Mouse (Mus musculus): ENCODE measurements around the gene Thoc7. TPM values are rescaled to one million over a fixed set of nuclear protein-coding genes. Genes with fewer than 3 reads are reported as not detected.

The Thoc7 gene
- total and polyA plus RNA-seq, 2 experiments, result 16.5 to 53.3 TPM

DNA sequence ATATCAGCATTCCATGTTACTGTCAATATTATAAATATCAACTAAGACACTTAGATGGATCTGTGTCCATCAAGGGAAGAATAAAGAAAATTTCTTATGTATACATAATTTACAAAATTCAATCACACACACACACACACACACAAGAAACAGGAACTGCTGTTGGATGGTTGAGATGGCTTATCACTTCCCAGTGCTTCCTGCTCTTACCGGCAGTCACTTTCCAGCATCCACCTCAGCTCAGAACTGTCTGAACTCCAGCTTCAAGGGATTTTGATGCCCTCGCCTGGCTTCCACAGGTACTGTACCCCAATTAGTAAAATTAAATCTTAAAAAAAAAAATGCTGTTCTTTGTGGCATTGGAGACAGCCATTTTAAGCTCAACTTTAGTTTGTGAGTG, 26.7 kb upstream of the Thoc7 start:
- no peaks in the 10 kb centered on the region for H3K4me1 ChIP-seq (ENCODE audit: control insufficient read depth, insufficient read depth, low read length)
- no peak overlapping the region for H3K27ac ChIP-seq (replicated peaks; ENCODE audit: insufficient read depth, low read depth, low read length)
- 68% methylated on average over 2 of the region's 2 CpGs for WGBS
- no peaks in the 10 kb centered on the region for H3K27me3 ChIP-seq (ENCODE audit: control insufficient read depth, insufficient read depth, low read length)
- H3K4me3 ChIP-seq (ENCODE audit: insufficient read depth, low read depth, low read length), result no peak overlapping the region
- DNase-seq (ENCODE audit: extremely low read depth, low read depth, low spot score), result no peak
- no peaks in the 10 kb centered on the region for H3K79me2 ChIP-seq (ENCODE audit: control insufficient read depth, insufficient read depth, low read length)
- H3K9ac ChIP-seq (ENCODE audit: low read depth, low read length), result no peak overlapping the region
- H3K36me3 ChIP-seq (ENCODE audit: control insufficient read depth, insufficient read depth, low read length), result no peaks in the 10 kb centered on the region
- TF ChIP-seq CTCF (IDR thresholded peaks at IDR 0.05; ENCODE audit: low read depth, low read length), result no peak
- no peak for TF ChIP-seq POLR2A (IDR thresholded peaks at IDR 0.05; ENCODE audit: extremely low read depth, insufficient read depth, low read length)

GRCm38 (mm10) chr14:13982174-13982573, 20.5 kb upstream of the Thoc7 start:
- Histone ChIP-seq H3K4me3 (ENCODE audit: insufficient read depth, low read depth, low read length) (no peak overlapping the region), H3K27ac (replicated peaks; ENCODE audit: insufficient read depth, low read depth, low read length) (no peak overlapping the region), H3K9ac (ENCODE audit: low read depth, low read length) (no peak overlapping the region), H3K4me1 (ENCODE audit: control insufficient read depth, insufficient read depth, low read length) (peaks cover 3% of the 10 kb centered on the region), H3K79me2 (ENCODE audit: control insufficient read depth, insufficient read depth, low read length) (no peaks in the 10 kb centered on the region; the same call in 1 of the 2 replicates), H3K36me3 (ENCODE audit: control insufficient read depth, insufficient read depth, low read length) (no peaks in the 10 kb centered on the region), H3K27me3 (ENCODE audit: control insufficient read depth, insufficient read depth, low read length) (no peaks in the 10 kb centered on the region)
- DNase-seq (ENCODE audit: extremely low read depth, low read depth, low spot score), result no peak
- 88% methylated on average over 2 of the region's 2 CpGs for WGBS
- TF ChIP-seq CTCF (IDR thresholded peaks at IDR 0.05; ENCODE audit: low read depth, low read length), result 0 out of 2 replicates have a peak, but pooled peaks have one; percentile 14
- no peak for TF ChIP-seq POLR2A (IDR thresholded peaks at IDR 0.05; ENCODE audit: extremely low read depth, insufficient read depth, low read length)

- H3K27me3 ChIP-seq (ENCODE audit: control insufficient read depth, insufficient read depth, low read length), result no peaks in the 10 kb centered on the region
- no peak for TF ChIP-seq CTCF (IDR thresholded peaks at IDR 0.05; ENCODE audit: low read depth, low read length)
- no peak for TF ChIP-seq POLR2A (IDR thresholded peaks at IDR 0.05; ENCODE audit: extremely low read depth, insufficient read depth, low read length)
- peak; percentile 15 for DNase-seq (ENCODE audit: extremely low read depth, low read depth, low spot score)
- H3K9ac ChIP-seq (ENCODE audit: low read depth, low read length), result no peak overlapping the region
- no peaks in the 10 kb centered on the region for H3K36me3 ChIP-seq (ENCODE audit: control insufficient read depth, insufficient read depth, low read length)
- WGBS, result 26% methylated on average over 2 of the region's 2 CpGs
- H3K4me3 ChIP-seq (ENCODE audit: insufficient read depth, low read depth, low read length), result no peak overlapping the region
- peaks cover 3% of the 10 kb centered on the region for H3K4me1 ChIP-seq (ENCODE audit: control insufficient read depth, insufficient read depth, low read length)
- no peaks in the 10 kb centered on the region; the same call in 1 of the 2 replicates for H3K79me2 ChIP-seq (ENCODE audit: control insufficient read depth, insufficient read depth, low read length)
- H3K27ac ChIP-seq (replicated peaks; ENCODE audit: insufficient read depth, low read depth, low read length), result no peak overlapping the region
These were observed 19.6 kb upstream of the Thoc7 start for GRCm38 (mm10) chr14:13981286-13981685.

- no peak overlapping the region for H3K9ac ChIP-seq (ENCODE audit: low read depth, low read length)
- no peak overlapping the region for H3K27ac ChIP-seq (replicated peaks; ENCODE audit: insufficient read depth, low read depth, low read length)
- DNase-seq (ENCODE audit: extremely low read depth, low read depth, low spot score), result no peak
- 67% methylated on average over 1 of the region's 1 CpGs for WGBS
- H3K4me1 ChIP-seq (ENCODE audit: control insufficient read depth, insufficient read depth, low read length), result peaks cover 4% of the 10 kb centered on the region
- no peaks in the 10 kb centered on the region for H3K36me3 ChIP-seq (ENCODE audit: control insufficient read depth, insufficient read depth, low read length)
- TF ChIP-seq POLR2A (IDR thresholded peaks at IDR 0.05; ENCODE audit: extremely low read depth, insufficient read depth, low read length) (no peak), CTCF (IDR thresholded peaks at IDR 0.05; ENCODE audit: low read depth, low read length) (no peak)
- no peak overlapping the region for H3K4me3 ChIP-seq (ENCODE audit: insufficient read depth, low read depth, low read length)
- no peaks in the 10 kb centered on the region; the same call in 1 of the 2 replicates for H3K79me2 ChIP-seq (ENCODE audit: control insufficient read depth, insufficient read depth, low read length)
- no peaks in the 10 kb centered on the region for H3K27me3 ChIP-seq (ENCODE audit: control insufficient read depth, insufficient read depth, low read length)
These were observed 15.8 kb upstream of the Thoc7 start for GRCm38 (mm10) chr14:13977498-13977897.

GRCm38 (mm10) chr14:13971644-13972234, 10.1 kb upstream of the Thoc7 start:
- no peak for DNase-seq (ENCODE audit: extremely low read depth, low read depth, low spot score)
- H3K36me3 ChIP-seq (ENCODE audit: control insufficient read depth, insufficient read depth, low read length), result no peaks in the 10 kb centered on the region
- TF ChIP-seq POLR2A (IDR thresholded peaks at IDR 0.05; ENCODE audit: extremely low read depth, insufficient read depth, low read length) (no peak), CTCF (IDR thresholded peaks at IDR 0.05; ENCODE audit: low read depth, low read length) (no peak)
- 69% methylated on average over 6 of the region's 6 CpGs for WGBS
- peaks cover 1% of the 10 kb centered on the region; the same call in 1 of the 2 replicates for H3K4me1 ChIP-seq (ENCODE audit: control insufficient read depth, insufficient read depth, low read length)
- no peaks in the 10 kb centered on the region for H3K27me3 ChIP-seq (ENCODE audit: control insufficient read depth, insufficient read depth, low read length)
- H3K27ac ChIP-seq (replicated peaks; ENCODE audit: insufficient read depth, low read depth, low read length), result no peak overlapping the region
- no peak overlapping the region for H3K4me3 ChIP-seq (ENCODE audit: insufficient read depth, low read depth, low read length)
- H3K9ac ChIP-seq (ENCODE audit: low read depth, low read length), result no peak overlapping the region
- peaks cover 11% of the 10 kb centered on the region; the same call in 1 of the 2 replicates for H3K79me2 ChIP-seq (ENCODE audit: control insufficient read depth, insufficient read depth, low read length)

- whole genome bisulfite sequencing, result 90% methylated on average over 3 of the region's 3 CpGs
- H3K27ac ChIP-seq (replicated peaks; ENCODE audit: insufficient read depth, low read depth, low read length), result no peak overlapping the region
- H3K4me1 ChIP-seq (ENCODE audit: control insufficient read depth, insufficient read depth, low read length), result no peaks in the 10 kb centered on the region
- H3K27me3 ChIP-seq (ENCODE audit: control insufficient read depth, insufficient read depth, low read length), result no peaks in the 10 kb centered on the region
- peaks cover 11% of the 10 kb centered on the region; the same call in 1 of the 2 replicates for H3K79me2 ChIP-seq (ENCODE audit: control insufficient read depth, insufficient read depth, low read length)
- no peak for TF ChIP-seq CTCF (IDR thresholded peaks at IDR 0.05; ENCODE audit: low read depth, low read length)
- no peak for TF ChIP-seq POLR2A (IDR thresholded peaks at IDR 0.05; ENCODE audit: extremely low read depth, insufficient read depth, low read length)
- H3K4me3 ChIP-seq (ENCODE audit: insufficient read depth, low read depth, low read length), result no peak overlapping the region
- H3K36me3 ChIP-seq (ENCODE audit: control insufficient read depth, insufficient read depth, low read length), result no peaks in the 10 kb centered on the region
- no peak overlapping the region for H3K9ac ChIP-seq (ENCODE audit: low read depth, low read length)
- no peak for DNase-seq (ENCODE audit: extremely low read depth, low read depth, low spot score)
These were observed 8.9 kb upstream of the Thoc7 start for GRCm38 (mm10) chr14:13970513-13970912.
